Mouse (Mus musculus) midbrain, embryonic 16.5 days (tissue): ENCODE results near the gene Mpc2. TPM values are rescaled to one million over a fixed set of nuclear protein-coding genes. Genes with fewer than 3 reads are reported as not detected.

Source experiments
- ATAC-seq: fragments of 200-750 bp; cut with Nextera tagmentation; 2 replicates; pipeline ENCODE4 v1.8.0; 2017; ENCODE audit warnings: moderate TSS enrichment
- H3K27ac ChIP-seq: fragments of 300-500 bp; sonication (generic); 2 replicates; pipeline ENCODE4 v1.5.1; 2014; ENCODE audit warnings: mild to moderate bottlenecking, low read length, mixed read lengths
- H3K27me3 ChIP-seq: fragments of 300-500 bp; sonication (generic); 2 replicates; pipeline ENCODE4 v1.6.1; 2014; ENCODE audit warnings: low read depth, low read length, mixed read lengths; ENCODE audit not compliant: control insufficient read depth, insufficient read depth
- H3K36me3 ChIP-seq: fragments of 300-500 bp; sonication (generic); 2 replicates; pipeline ENCODE4 v1.6.1; 2014; ENCODE audit warnings: mild to moderate bottlenecking, low read length, moderate library complexity, mixed read lengths; ENCODE audit not compliant: control insufficient read depth, insufficient read depth
- H3K4me1 ChIP-seq: fragments of 300-500 bp; sonication (generic); 2 replicates; pipeline ENCODE4 v1.6.1; 2014; ENCODE audit warnings: mild to moderate bottlenecking, low read length, mixed read lengths; ENCODE audit not compliant: control insufficient read depth, insufficient read depth
- H3K4me2 ChIP-seq: fragments of 300-500 bp; sonication (generic); 2 replicates; pipeline ENCODE4 v1.6.1; 2014; ENCODE audit warnings: mild to moderate bottlenecking, low read length, mixed read lengths
- H3K4me3 ChIP-seq: fragments of 300-500 bp; sonication (generic); 2 replicates; pipeline ENCODE4 v1.5.1; 2014; ENCODE audit warnings: low read depth, mild to moderate bottlenecking, low read length, moderate library complexity, mixed read lengths
- H3K9ac ChIP-seq: fragments of 300-500 bp; sonication (generic); 2 replicates; pipeline ENCODE4 v1.6.1; 2014; ENCODE audit warnings: low read depth, low read length, mixed read lengths
- H3K9me3 ChIP-seq: fragments of 300-500 bp; sonication (generic); replicated peaks from 2 replicates; pipeline ENCODE4 v1.6.1; 2014; ENCODE audit warnings: mild to moderate bottlenecking, low read length, mixed read lengths; ENCODE audit not compliant: control insufficient read depth, poor library complexity, severe bottlenecking
- WGBS: fragments of 180-500 bp; shearing (Covaris S2); extraction: QIAGEN DNeasy Blood & Tissue Kit; methylation state at CpG from one replicate; pipeline ENCODE4 v1.1.7; 2014; 5-methylcytosine and 5-hydroxymethylcytosine counted together
- polyA plus RNA-seq: library from polyadenylated mRNA; unstranded; fragments of >200 nt; fragmentation: Nextera tagmentation; extraction: Ambion mirVana; gene quantifications from 2 replicates; pipeline ENCODE4 v1.2.1, GENCODE M21; 2015

Gene Mpc2
- polyA plus RNA-seq: 208 and 215 TPM in 2 replicates

DNA sequence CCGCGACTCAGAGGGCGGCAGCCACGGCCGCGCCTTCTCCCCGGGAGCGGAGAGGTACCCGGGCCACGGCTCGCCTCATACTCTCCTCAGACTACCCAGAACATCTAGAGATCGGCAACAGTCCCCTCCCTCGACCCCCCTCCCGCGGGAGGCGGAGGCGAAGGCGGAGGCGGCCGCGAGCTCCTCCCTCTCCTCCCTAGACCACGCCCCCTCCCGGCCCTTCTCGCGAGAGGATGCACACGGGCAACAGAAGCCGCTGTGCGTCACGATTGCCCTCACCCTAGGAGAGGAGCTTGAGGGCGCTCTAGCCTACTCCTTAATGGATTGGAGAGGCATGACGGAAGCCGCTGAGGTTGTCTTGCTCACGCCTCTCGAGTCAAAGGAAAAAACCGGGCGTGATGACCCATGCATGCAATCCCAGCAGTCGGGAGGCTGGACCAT lies at the start of gene Mpc2, which contains the start of gene Dcaf6:
Gene Mpc2 (plus strand): TSS at position 278 of the 441 bp plus-strand sequence.
Gene Dcaf6 (minus strand): TSS at position 116 of the 441 bp plus-strand sequence.
- peak; percentile 97 for ATAC-seq
- Histone ChIP-seq H3K4me1 (peaks cover 21% of the 10 kb centered on the region), H3K9me3 (no peaks in the 10 kb centered on the region), H3K4me2 (peak within 1 kb of the TSS; percentile 82), H3K27ac (peak within 1 kb of the TSS; percentile 98), H3K27me3 (no peaks in the 10 kb centered on the region), H3K36me3 (no peaks in the 10 kb centered on the region), H3K4me3 (peak within 1 kb of the TSS; percentile 97), H3K9ac (peak within 1 kb of the TSS; percentile 85)
- WGBS: under 1% methylated on average over 34 of the region's 37 CpGs

DNA sequence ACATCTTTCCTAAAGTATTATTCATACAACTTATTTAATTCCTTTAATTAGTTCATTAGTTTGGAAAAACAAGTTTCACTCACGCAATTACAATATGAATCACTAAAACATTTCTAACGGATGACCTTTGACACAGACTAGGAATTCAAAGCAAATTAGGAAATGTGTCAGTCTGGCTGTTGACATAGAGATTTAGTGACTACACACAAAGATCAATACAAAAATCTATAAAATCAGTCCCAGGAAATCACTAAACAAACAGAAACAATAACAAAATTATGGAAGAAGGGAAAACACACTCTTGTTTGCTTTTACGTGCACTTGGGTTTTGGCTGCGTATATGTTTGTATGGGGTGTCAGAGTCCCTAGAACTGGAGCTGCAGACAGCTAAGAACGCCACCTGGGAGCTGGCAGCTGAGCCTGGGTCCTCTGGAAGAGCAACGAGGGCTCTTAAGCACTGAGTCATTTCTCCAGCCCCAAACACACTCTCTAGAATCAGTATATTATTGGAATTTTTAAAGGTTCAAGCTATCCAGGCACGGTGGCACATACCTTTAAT lies 39.0 kb upstream of the Mpc2 start:
- ATAC-seq: no peak
- no peak overlapping the region for H3K9ac ChIP-seq

DNA sequence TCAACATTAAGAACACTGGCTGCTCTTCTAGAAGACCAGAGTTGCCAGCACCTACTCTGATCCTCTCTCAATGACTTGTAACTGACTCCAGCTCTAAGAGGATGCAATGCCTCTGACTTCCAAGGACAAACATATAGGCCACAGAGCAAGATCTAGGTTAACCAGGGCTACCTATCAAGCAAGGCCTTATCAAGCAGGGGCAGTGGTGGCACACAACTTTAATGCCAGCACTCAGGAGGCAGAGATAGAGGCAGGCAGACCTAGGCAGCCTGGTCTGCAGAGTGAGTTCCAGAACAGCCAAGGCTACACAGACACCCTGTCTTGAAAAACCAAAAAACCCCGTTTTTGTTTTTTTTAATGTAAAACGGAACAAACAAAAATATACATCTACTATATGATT lies 34.2 kb upstream of the Mpc2 start:
- no peak for ATAC-seq

More for the DNA sequence above, 39.0 kb upstream of the Mpc2 start:
- Histone ChIP-seq H3K4me2 (no peak overlapping the region), H3K36me3 (peaks cover 2% of the 10 kb centered on the region; the same call in 1 of the 2 replicates), H3K27me3 (no peaks in the 10 kb centered on the region), H3K4me3 (no peak overlapping the region), H3K9me3 (no peaks in the 10 kb centered on the region), H3K4me1 (no peaks in the 10 kb centered on the region), H3K27ac (no peak overlapping the region)
- 78% methylated on average over 7 of the region's 7 CpGs for WGBS

DNA sequence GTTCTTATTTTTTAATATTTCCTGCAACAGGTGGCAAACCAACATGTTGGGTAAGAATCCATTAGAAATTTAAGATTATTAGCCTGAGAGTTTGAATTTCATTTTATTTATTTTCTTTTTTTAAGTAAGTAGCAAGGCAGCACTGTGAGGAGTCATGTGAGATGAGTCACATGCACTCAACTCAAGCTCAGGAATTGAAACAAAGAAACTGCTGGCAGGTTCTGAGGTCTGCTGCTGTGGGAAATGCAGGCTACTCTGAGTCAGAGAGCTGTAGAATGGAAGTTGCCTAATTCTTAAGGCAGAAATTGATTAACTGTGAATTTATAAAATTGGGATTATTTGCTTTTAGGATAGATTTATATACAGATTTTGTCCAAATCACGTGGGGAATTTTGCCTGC lies 27.6 kb upstream of the Mpc2 start:
- Histone ChIP-seq H3K9ac (no peak overlapping the region), H3K4me2 (no peak overlapping the region), H3K27ac (no peak overlapping the region), H3K36me3 (no peaks in the 10 kb centered on the region), H3K9me3 (peaks cover 8% of the 10 kb centered on the region; the same call in 1 of the 2 replicates), H3K4me1 (no peaks in the 10 kb centered on the region), H3K27me3 (no peaks in the 10 kb centered on the region), H3K4me3 (no peak overlapping the region)
- 82% methylated on average over 1 of the region's 1 CpGs for WGBS
- ATAC-seq: no peak

More for the DNA sequence above, 34.2 kb upstream of the Mpc2 start:
- no peak overlapping the region for H3K27ac ChIP-seq
- WGBS: 97% methylated on average over 2 of the region's 2 CpGs
- H3K4me1 ChIP-seq: no peaks in the 10 kb centered on the region
- H3K36me3 ChIP-seq: peaks cover 2% of the 10 kb centered on the region; the same call in 1 of the 2 replicates
- H3K4me2 ChIP-seq: no peak overlapping the region
- no peaks in the 10 kb centered on the region for H3K9me3 ChIP-seq
- H3K4me3 ChIP-seq: no peak overlapping the region
- H3K9ac ChIP-seq: no peak overlapping the region
- no peaks in the 10 kb centered on the region for H3K27me3 ChIP-seq

DNA sequence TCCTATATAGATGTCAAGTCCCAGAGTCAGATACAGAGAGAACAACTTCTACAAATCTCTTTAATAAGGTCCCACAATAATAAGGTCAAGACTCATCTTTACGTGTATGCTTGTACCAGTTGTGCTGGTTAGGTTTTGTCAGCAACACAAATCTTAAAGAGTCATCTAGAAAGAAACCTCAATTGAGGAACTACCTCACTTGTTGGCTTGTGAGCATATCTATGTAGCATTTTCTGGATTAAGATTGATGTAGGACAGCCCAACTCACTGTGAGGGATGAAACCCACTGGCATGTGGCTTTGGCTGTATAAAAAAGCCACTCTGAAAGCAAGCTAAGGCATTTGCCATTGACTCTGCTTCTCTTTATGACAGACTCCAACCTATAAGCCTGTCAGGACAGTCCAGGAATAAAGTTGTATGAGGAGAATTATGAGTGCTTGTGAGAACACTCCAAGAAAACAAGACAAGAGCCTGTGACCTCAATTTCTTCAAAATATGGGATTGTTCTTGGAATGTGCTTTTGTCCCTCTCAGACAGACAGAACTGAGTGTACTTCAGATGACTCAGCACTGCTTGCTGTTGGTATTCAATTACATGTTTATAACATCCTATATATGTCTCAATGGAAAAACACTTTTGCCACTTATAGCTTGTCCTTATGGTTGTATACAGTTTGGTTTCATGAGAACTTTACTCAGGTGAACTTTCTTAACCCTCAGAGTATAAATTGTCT lies 22.0 kb upstream of the Mpc2 start:
- H3K4me3 ChIP-seq: no peak overlapping the region
- no peaks in the 10 kb centered on the region for H3K36me3 ChIP-seq
- ATAC-seq: no peak
- H3K9me3 ChIP-seq: peaks cover 8% of the 10 kb centered on the region; the same call in 1 of the 2 replicates
- 93% methylated on average over 1 of the region's 1 CpGs for WGBS
- H3K4me1 ChIP-seq: no peaks in the 10 kb centered on the region
- H3K27ac ChIP-seq: no peak overlapping the region
- no peak overlapping the region for H3K9ac ChIP-seq
- H3K27me3 ChIP-seq: no peaks in the 10 kb centered on the region
- H3K4me2 ChIP-seq: no peak overlapping the region

DNA sequence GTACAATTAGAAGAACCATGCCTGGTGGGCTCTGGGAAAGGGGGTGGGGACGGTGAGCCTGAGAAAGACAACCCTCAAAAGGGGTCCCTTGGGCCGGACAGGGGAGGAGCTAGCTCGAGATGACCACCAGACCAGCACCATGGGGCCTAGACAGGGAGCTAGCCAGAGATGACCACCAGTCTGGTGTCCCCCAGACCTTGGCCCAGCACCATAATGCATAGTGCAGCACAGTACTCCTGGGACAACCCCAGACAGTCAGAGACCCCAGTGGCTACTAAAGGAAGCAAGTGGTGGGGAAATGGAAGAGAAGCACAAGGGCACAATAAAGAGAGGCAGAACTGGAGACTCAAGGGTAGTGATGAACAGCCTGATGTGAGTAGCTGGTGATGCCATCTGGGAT lies 19.6 kb upstream of the Mpc2 start:
- Histone ChIP-seq H3K4me1 (no peaks in the 10 kb centered on the region), H3K9ac (no peak overlapping the region), H3K4me3 (no peak overlapping the region), H3K36me3 (no peaks in the 10 kb centered on the region), H3K27me3 (no peaks in the 10 kb centered on the region), H3K4me2 (no peak overlapping the region), H3K27ac (no peak overlapping the region), H3K9me3 (peaks cover 4% of the 10 kb centered on the region; the same call in 1 of the 2 replicates)
- 85% methylated on average over 3 of the region's 3 CpGs for WGBS
- ATAC-seq: no peak

DNA sequence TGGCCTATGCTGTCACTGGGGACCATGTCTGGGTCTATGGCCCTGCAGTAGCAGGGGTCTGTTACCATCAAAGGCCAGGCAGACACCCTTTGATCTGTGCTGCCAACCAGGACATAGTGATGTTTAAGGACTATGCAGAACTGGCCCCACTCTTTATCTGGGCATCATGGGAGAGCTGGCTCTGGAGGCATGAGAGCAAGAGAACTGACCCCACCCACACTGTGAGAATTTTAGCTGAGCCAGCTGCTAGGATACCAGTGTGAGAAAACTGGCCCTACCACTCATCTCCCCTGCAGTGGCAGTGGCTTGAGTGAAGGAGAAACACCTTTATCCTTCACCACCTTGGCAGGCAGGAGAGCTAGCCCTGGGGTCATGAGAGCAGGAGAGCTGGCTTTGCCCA lies 19.2 kb upstream of the Mpc2 start:
- no peak overlapping the region for H3K27ac ChIP-seq
- H3K9me3 ChIP-seq: peaks cover 2% of the 10 kb centered on the region; the same call in 1 of the 2 replicates
- H3K4me3 ChIP-seq: no peak overlapping the region
- ATAC-seq: no peak
- H3K4me2 ChIP-seq: no peak overlapping the region
- H3K36me3 ChIP-seq: no peaks in the 10 kb centered on the region
- H3K27me3 ChIP-seq: no peaks in the 10 kb centered on the region
- H3K4me1 ChIP-seq: no peaks in the 10 kb centered on the region
- no peak overlapping the region for H3K9ac ChIP-seq

DNA sequence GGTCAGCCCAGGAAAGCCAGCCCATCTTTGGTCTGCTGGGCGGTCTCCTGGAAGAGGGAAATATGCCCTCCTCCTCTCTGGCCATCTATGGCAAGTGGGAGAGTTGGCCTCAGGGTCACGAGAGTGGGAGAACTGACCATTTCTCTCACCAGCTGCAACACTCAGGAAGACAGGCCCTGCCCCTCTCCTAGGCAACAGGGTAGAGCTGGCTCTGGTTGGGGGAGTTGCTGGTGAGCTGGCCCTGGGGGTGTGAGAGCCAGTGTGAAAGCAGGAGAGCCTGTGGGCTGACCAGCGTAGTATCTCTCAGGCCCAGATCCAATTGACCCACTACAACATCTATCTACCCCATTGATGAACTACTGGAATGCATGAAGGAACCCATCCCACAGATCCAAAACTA lies 18.7 kb upstream of the Mpc2 start:
- Histone ChIP-seq H3K36me3 (no peaks in the 10 kb centered on the region), H3K27ac (no peak overlapping the region), H3K9me3 (no peaks in the 10 kb centered on the region), H3K27me3 (no peaks in the 10 kb centered on the region), H3K9ac (no peak overlapping the region), H3K4me2 (no peak overlapping the region), H3K4me1 (no peaks in the 10 kb centered on the region), H3K4me3 (no peak overlapping the region)
- 93% methylated on average over 3 of the region's 3 CpGs for WGBS
- no peak for ATAC-seq

DNA sequence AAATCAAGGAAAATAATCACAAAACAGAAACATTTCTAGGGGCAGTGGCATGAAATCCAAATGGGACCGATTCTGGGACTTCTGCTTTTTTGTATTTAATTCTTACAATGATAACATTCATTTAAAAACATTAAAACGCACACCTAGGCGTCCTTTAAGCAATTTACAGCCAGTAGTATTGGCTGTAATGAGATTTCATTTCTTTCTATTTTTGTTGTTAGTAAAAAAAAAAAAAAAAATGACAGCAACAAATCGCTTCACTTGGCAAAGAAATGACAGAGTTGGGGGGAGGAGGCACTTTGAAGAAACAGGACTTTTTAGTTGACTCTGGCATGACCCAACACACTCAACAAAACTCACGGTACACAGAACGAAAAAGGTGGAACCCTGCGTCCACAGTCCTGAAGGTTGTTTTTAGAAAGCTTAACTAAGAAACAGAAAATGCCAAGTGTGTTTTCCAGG lies 1.4 kb upstream of the Mpc2 start:
- H3K27ac ChIP-seq: no peak overlapping the region
- peaks cover 2% of the 10 kb centered on the region; the same call in 1 of the 2 replicates for H3K9me3 ChIP-seq
- H3K4me3 ChIP-seq: peak overlapping the region; percentile 97

More for the DNA sequence above, 1.4 kb upstream of the Mpc2 start:
- ATAC-seq: no peak
- Histone ChIP-seq H3K4me2 (peak overlapping the region; percentile 82), H3K4me1 (peaks cover 21% of the 10 kb centered on the region), H3K27me3 (no peaks in the 10 kb centered on the region), H3K9ac (peak overlapping the region; percentile 85), H3K36me3 (0 out of 2 replicates have a peak, but pooled peaks cover 1% of the 10 kb centered on the region)
- 18% methylated on average over 7 of the region's 7 CpGs for WGBS
